ENCODE assay signal across 7 mouse cellular contexts in the genomic region with DNA sequence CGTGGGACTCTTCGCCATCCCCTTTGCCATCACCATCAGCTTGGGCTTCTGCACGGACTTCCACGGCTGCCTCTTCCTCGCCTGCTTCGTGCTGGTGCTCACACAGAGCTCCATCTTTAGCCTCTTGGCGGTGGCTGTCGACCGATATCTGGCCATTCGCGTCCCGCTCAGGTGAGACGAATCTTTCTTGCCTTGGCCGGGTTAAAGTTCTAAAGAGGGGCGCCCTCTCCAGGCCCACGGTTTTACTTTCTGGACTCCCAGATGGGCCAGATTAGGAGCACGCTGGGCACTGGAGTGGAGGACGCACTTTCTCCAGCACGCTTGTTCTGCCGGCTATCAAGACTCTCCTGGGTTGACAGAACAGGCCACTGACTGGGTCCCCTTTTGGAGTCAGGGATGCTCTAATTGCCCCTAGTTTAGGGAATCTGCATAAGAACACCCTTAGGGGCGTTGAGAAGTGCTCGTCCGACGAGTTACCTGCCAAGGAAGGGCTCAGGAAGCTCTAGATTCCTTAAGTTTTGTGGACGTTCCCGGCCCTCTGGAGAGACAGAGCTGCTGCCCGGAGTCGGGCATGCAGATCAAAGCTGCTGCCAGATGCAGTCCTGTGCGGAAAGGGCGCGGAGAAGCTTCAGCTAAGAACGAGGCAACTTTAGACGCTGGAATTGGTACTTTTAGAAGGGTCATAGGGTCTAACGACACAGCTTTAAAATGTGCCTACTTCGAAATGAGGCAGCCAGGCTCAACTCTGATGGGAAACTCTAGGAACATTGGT. TPM values are rescaled to one million over a fixed set of nuclear protein-coding genes. Genes with fewer than 3 reads are reported as not detected.
DNase-seq lines count a peak whose midpoint lies in the region; ATAC-seq and TF ChIP-seq lines count a peak whose summit lies in the region.

No protein-coding gene starts in this region.

- peak; percentile 37; the same call in 1 of the 2 replicates for ATAC-seq in kidney, embryonic 14.5 days (ENCODE audit: low FRiP score, low TSS enrichment)
- ATAC-seq in stomach, embryonic 15.5 days (ENCODE audit: insufficient read depth, low FRiP score, low read depth): no peak; the same call in 1 of the 2 replicates

- TF ChIP-seq CTCF in testis, adult 2 months (IDR thresholded peaks at IDR 0.05; ENCODE audit: control insufficient read depth, insufficient read depth, insufficient replicate concordance, low read depth, low read length): no peak

- peak overlapping the region; percentile 40 for H3K9ac ChIP-seq in kidney, embryonic 14.5 days (ENCODE audit: low read depth, low read length)
- H3K9ac ChIP-seq in stomach, embryonic 15.5 days: peak overlapping the region; percentile 30; the same call in 1 of the 2 replicates

- H3K4me1 ChIP-seq in testis, adult 2 months (ENCODE audit: control insufficient read depth, insufficient read depth, low read length): peaks cover 12% of the 10 kb centered on the region
- peaks cover 3% of the 10 kb centered on the region; the same call in 1 of the 2 replicates for H3K4me1 ChIP-seq in kidney, embryonic 14.5 days (ENCODE audit: control insufficient read depth, insufficient read depth, low read length)
- H3K4me1 ChIP-seq in stomach, embryonic 15.5 days: peaks cover 22% of the 10 kb centered on the region

- no peaks in the 10 kb centered on the region for H3K36me3 ChIP-seq in testis, adult 2 months (ENCODE audit: control insufficient read depth, insufficient read depth, low read length)
- H3K36me3 ChIP-seq in kidney, embryonic 14.5 days (ENCODE audit: control insufficient read depth, insufficient read depth, low read length): no peaks in the 10 kb centered on the region
- H3K36me3 ChIP-seq in stomach, embryonic 15.5 days: no peaks in the 10 kb centered on the region

- TF ChIP-seq POLR2A in testis, adult 2 months (IDR thresholded peaks at IDR 0.05; ENCODE audit: control insufficient read depth, low read depth, low read length): no peak

- peak overlapping the region; percentile 99 for H3K4me2 ChIP-seq in kidney, embryonic 14.5 days (replicated peaks; ENCODE audit: low read depth, low read length)
- H3K4me2 ChIP-seq in stomach, embryonic 15.5 days: peak overlapping the region; percentile 98

- no peaks in the 10 kb centered on the region for H3K27me3 ChIP-seq in testis, adult 2 months (ENCODE audit: control insufficient read depth, insufficient read depth, low read length)
- H3K27me3 ChIP-seq in kidney, embryonic 14.5 days (ENCODE audit: control insufficient read depth, insufficient read depth, low read length): peaks cover 22% of the 10 kb centered on the region
- H3K27me3 ChIP-seq in stomach, embryonic 15.5 days (replicated peaks): peaks cover 15% of the 10 kb centered on the region

- H3K9me3 ChIP-seq in kidney, embryonic 14.5 days (ENCODE audit: control insufficient read depth, low read length): no peaks in the 10 kb centered on the region
- no peaks in the 10 kb centered on the region for H3K9me3 ChIP-seq in stomach, embryonic 15.5 days

- WGBS in kidney, embryonic 14.5 days: 2% methylated on average over 35 of the region's 35 CpGs
- 4% methylated on average over 35 of the region's 35 CpGs for WGBS in stomach, embryonic 15.5 days

- no peak for DNase-seq in testis, postnatal 10 days (ENCODE audit: low spot score)
- peak; percentile 13 for DNase-seq in cerebellum, adult 11-12 months
- peak; percentile 24 for DNase-seq in heart, adult 8-10 months (ENCODE audit: low spot score)
- DNase-seq in lung, postnatal 10 days: peak; percentile 66

- H3K27ac ChIP-seq in testis, adult 2 months (ENCODE audit: control insufficient read depth, insufficient read depth, low read depth, low read length): no peak overlapping the region
- no peak overlapping the region for H3K27ac ChIP-seq in kidney, embryonic 14.5 days (ENCODE audit: low read depth, low read length)
- no peak overlapping the region for H3K27ac ChIP-seq in stomach, embryonic 15.5 days

- H3K4me3 ChIP-seq in testis, adult 2 months (ENCODE audit: control insufficient read depth, low read depth, low read length): peak overlapping the region; percentile 88
- H3K4me3 ChIP-seq in kidney, embryonic 14.5 days (ENCODE audit: low read length): peak overlapping the region; percentile 56
- peak overlapping the region; percentile 55 for H3K4me3 ChIP-seq in stomach, embryonic 15.5 days (replicated peaks)

RNA-seq across cellular contexts. Expression of a gene that starts 0.7 kb away (rescaled TPM):
- polyA plus RNA-seq in testis, adult 2 months (2012; rRNA removed): 2.9 TPM in 2 replicates
- under 1 TPM; 0.33 to 1.00 (median 0.68) TPM for total RNA-seq in heart, adult 8-10 months (2022)
- 0.97 and 2.0 TPM in 2 replicates for polyA plus RNA-seq in kidney, embryonic 14.5 days (2014; fragmentation: Nextera tagmentation; extraction: Ambion mirVana)
- 5.7 and 7.1 TPM in 2 replicates for polyA plus RNA-seq in stomach, embryonic 15.5 days (2015; fragmentation: Nextera tagmentation; extraction: Ambion mirVana)

RNA-seq across cellular contexts. Expression of a gene that starts 31.7 kb away (rescaled TPM):
- polyA plus RNA-seq in testis, adult 2 months (2012; rRNA removed): 87.2 and 93.8 TPM in 2 replicates
- total RNA-seq in heart, adult 8-10 months (2022): 10 to 100 TPM; 17.0 to 19.5 (median 18.2) TPM
- polyA plus RNA-seq in kidney, embryonic 14.5 days (2014; fragmentation: Nextera tagmentation; extraction: Ambion mirVana): 24.0 and 30.5 TPM in 2 replicates
- 18.7 and 21.1 TPM in 2 replicates for polyA plus RNA-seq in stomach, embryonic 15.5 days (2015; fragmentation: Nextera tagmentation; extraction: Ambion mirVana)

RNA-seq across cellular contexts. Expression of a gene that starts 31.8 kb away (rescaled TPM):
- polyA plus RNA-seq in testis, adult 2 months (2012; rRNA removed): 3.7 and 4.2 TPM in 2 replicates
- total RNA-seq in heart, adult 8-10 months (2022): 10 to 100 TPM; 40.0 to 43.4 (median 42.4) TPM
- 18.4 and 19.6 TPM in 2 replicates for polyA plus RNA-seq in kidney, embryonic 14.5 days (2014; fragmentation: Nextera tagmentation; extraction: Ambion mirVana)
- 20.9 and 21.2 TPM in 2 replicates for polyA plus RNA-seq in stomach, embryonic 15.5 days (2015; fragmentation: Nextera tagmentation; extraction: Ambion mirVana)
